In genomic region chr4:57832318-57832717, GRCm38 (mm10) we compare ENCODE assay signal across 15 mouse cellular contexts.
A peak's percentile ranks its signal among the peaks of the same experiment; 100 is the strongest.
DNase-seq lines count a peak whose midpoint lies in the region; ATAC-seq and TF ChIP-seq lines count a peak whose summit lies in the region.
"Had no signal": no experiment of that assay in that cellular context is flagged by ENCODE, and none has a peak within 500 bp of the region (broad histone marks: within the 10 kb centered on the region; RNA-seq: fewer than 3 reads in every experiment).

No protein-coding gene starts in this region.

- TF ChIP-seq CTCF in heart, adult 2 months (IDR thresholded peaks at IDR 0.05): no peak
- no peak for TF ChIP-seq CTCF in spleen, adult 2 months (IDR thresholded peaks at IDR 0.05; ENCODE audit: extremely low read depth, insufficient read depth, insufficient read length, insufficient replicate concordance)

- 54% methylated on average over 7 of the region's 7 CpGs for WGBS in heart, embryonic 13.5 days
- WGBS in heart, adult 2 months: 56% methylated on average over 7 of the region's 7 CpGs
- 18% methylated on average over 7 of the region's 7 CpGs for WGBS in spleen, adult 2 months
- 72% methylated on average over 7 of the region's 7 CpGs for WGBS in midbrain, embryonic 11.5 days

- H3K27me3 ChIP-seq in heart, embryonic 13.5 days (replicated peaks): no peaks in the 10 kb centered on the region
- H3K27me3 ChIP-seq in heart, adult 2 months (ENCODE audit: control insufficient read depth, insufficient read depth, low read length): no peaks in the 10 kb centered on the region
- H3K27me3 ChIP-seq in spleen, adult 2 months (ENCODE audit: control insufficient read depth, insufficient read depth, low read length): no peaks in the 10 kb centered on the region
- peaks cover 17% of the 10 kb centered on the region for H3K27me3 ChIP-seq in midbrain, embryonic 11.5 days (ENCODE audit: control insufficient read depth, insufficient read depth, low read length)

- DNase-seq in heart, adult 2 months: no peak
- DNase-seq in spleen, adult 2 months (ENCODE audit: low read depth in 1 of 2, low spot score in 2 of 2): no peak
- no peak for DNase-seq in spleen, adult 18-20 months
- peak; percentile 55 for DNase-seq in naive thymus-derived CD4-positive, alpha-beta T cell, adult 2 months (ENCODE audit: low read depth)
- DNase-seq in midbrain, embryonic 11.5 days (ENCODE audit: low spot score, missing footprints): no peak
- DNase-seq in adrenal gland, postnatal 36 days: no peak
- DNase-seq: cerebellum, adult 8-10 months; gastrocnemius, adult 2 months; heart, postnatal 14 days; kidney, postnatal 36 days; lung, adult 2 months had no signal

- H3K9ac ChIP-seq in heart, embryonic 13.5 days: no peak overlapping the region
- H3K9ac ChIP-seq in heart, adult 2 months (ENCODE audit: low read depth, low read length): no peak overlapping the region
- no peak overlapping the region for H3K9ac ChIP-seq in midbrain, embryonic 11.5 days (ENCODE audit: low read length)

- peak overlapping the region; percentile 37; the same call in 1 of the 2 replicates for H3K27ac ChIP-seq in heart, embryonic 13.5 days (replicated peaks)
- H3K27ac ChIP-seq in heart, adult 2 months: no peak overlapping the region
- peak overlapping the region; percentile 37; the same call in 1 of the 2 replicates for H3K27ac ChIP-seq in spleen, adult 2 months (ENCODE audit: insufficient read depth, low read length)
- H3K27ac ChIP-seq in midbrain, embryonic 11.5 days (ENCODE audit: low read depth, low read length): no peak overlapping the region
- H3K27ac ChIP-seq: gastrocnemius, adult 2 months; midbrain, embryonic 10.5 days had no signal

- no peak overlapping the region for H3K4me3 ChIP-seq in heart, embryonic 13.5 days
- H3K4me3 ChIP-seq in heart, adult 2 months: no peak overlapping the region
- no peak overlapping the region for H3K4me3 ChIP-seq in spleen, adult 2 months (ENCODE audit: extremely low read depth, insufficient read depth, insufficient read length)
- H3K4me3 ChIP-seq in midbrain, embryonic 11.5 days (ENCODE audit: low read depth, low read length): no peak overlapping the region
- H3K4me3 ChIP-seq: gastrocnemius, adult 2 months; midbrain, embryonic 10.5 days had no signal

- no peaks in the 10 kb centered on the region for H3K36me3 ChIP-seq in heart, embryonic 13.5 days
- H3K36me3 ChIP-seq in heart, adult 2 months (ENCODE audit: control insufficient read depth, insufficient read depth, low read length): peaks cover 11% of the 10 kb centered on the region
- H3K36me3 ChIP-seq in spleen, adult 2 months (ENCODE audit: control insufficient read depth, insufficient read depth, low read length): no peaks in the 10 kb centered on the region
- no peaks in the 10 kb centered on the region for H3K36me3 ChIP-seq in midbrain, embryonic 11.5 days (ENCODE audit: control insufficient read depth, insufficient read depth, low read length)
- H3K36me3 ChIP-seq: midbrain, embryonic 10.5 days had no signal

- intact Hi-C loops in heart, adult 2 months (cut with DNase I): no loop called here

- H3K9me3 ChIP-seq in heart, embryonic 13.5 days: no peaks in the 10 kb centered on the region
- no peaks in the 10 kb centered on the region for H3K9me3 ChIP-seq in midbrain, embryonic 11.5 days (ENCODE audit: control insufficient read depth, low read length)
- H3K9me3 ChIP-seq: midbrain, embryonic 10.5 days had no signal

- no peak for TF ChIP-seq POLR2A in heart, adult 2 months (IDR thresholded peaks at IDR 0.05; ENCODE audit: insufficient read depth, low read depth, low read length)
- no peak for TF ChIP-seq POLR2A in spleen, adult 2 months (IDR thresholded peaks at IDR 0.05; ENCODE audit: low read depth, low read length)

- H3K79me2 ChIP-seq in heart, adult 2 months (replicated peaks; ENCODE audit: control insufficient read depth, insufficient read depth, low read length): peaks cover 3% of the 10 kb centered on the region

- no peak overlapping the region for H3K4me2 ChIP-seq in heart, embryonic 13.5 days
- H3K4me2 ChIP-seq in midbrain, embryonic 11.5 days: no peak overlapping the region

- H3K4me1 ChIP-seq in heart, embryonic 13.5 days: peaks cover 81% of the 10 kb centered on the region
- H3K4me1 ChIP-seq in heart, adult 2 months (ENCODE audit: control insufficient read depth, insufficient read depth, low read length): peaks cover 24% of the 10 kb centered on the region
- H3K4me1 ChIP-seq in spleen, adult 2 months (ENCODE audit: control insufficient read depth, insufficient read depth, insufficient read length): peaks cover 6% of the 10 kb centered on the region
- no peaks in the 10 kb centered on the region; the same call in none of the 2 replicates for H3K4me1 ChIP-seq in midbrain, embryonic 11.5 days (ENCODE audit: control insufficient read depth, insufficient read depth, low read length)

- no peak for TF ChIP-seq EP300 in heart, adult 2 months (IDR thresholded peaks at IDR 0.05; ENCODE audit: insufficient read depth, low read depth, low read length)

- no peak for ATAC-seq in heart, embryonic 13.5 days (ENCODE audit: extremely low read depth, insufficient number of reproducible peaks, low FRiP score, low TSS enrichment)
- no peak for ATAC-seq in midbrain, embryonic 11.5 days (ENCODE audit: low FRiP score)
- ATAC-seq in erythroblast, adult 5-6 weeks (replicated peaks; ENCODE audit: low FRiP score, poor library complexity, severe bottlenecking): no peak
- ATAC-seq: intestine, postnatal 0 days had no signal

Comparison
In these comparisons a context has a peak if more than half of its experiments do, and no peak if none do; other contexts are left out.
1. H3K27ac ChIP-seq: peak in heart, embryonic 13.5 days (single experiment) and spleen, adult 2 months (single experiment); none in heart, adult 2 months (single experiment) and midbrain, embryonic 11.5 days (single experiment).